Mouse (Mus musculus) thymus, postnatal 10 days (tissue): ENCODE data around the gene Slu7.

Experiments
- DNase-seq, 2 experiments: peaks; one replicate each; pipeline ENCODE4 v3.0.0; 2021; ENCODE audit warnings: low spot score in 2 of 2

Slu7 gene

DNA sequence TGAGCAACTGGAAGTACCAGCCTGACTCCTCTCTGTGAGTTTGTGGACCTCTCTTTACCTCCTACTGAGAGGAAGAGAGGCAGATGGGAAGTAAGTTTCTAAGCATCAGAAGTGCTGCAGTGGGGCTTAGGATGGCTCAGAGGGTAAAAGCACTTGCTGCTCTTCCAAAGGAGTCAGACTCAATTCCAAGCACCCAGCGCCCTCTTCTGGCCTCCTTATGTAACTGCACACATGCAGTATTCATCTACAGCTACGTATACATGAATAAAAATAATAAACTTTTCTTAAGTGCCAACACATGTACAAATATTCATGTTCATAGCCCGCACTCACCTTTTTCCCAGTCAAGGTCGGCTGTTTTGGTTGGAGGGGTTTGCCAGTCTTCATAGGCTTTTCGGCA, 9.2 kb upstream of the Slu7 start:
- DNase-seq, result no peak

DNA sequence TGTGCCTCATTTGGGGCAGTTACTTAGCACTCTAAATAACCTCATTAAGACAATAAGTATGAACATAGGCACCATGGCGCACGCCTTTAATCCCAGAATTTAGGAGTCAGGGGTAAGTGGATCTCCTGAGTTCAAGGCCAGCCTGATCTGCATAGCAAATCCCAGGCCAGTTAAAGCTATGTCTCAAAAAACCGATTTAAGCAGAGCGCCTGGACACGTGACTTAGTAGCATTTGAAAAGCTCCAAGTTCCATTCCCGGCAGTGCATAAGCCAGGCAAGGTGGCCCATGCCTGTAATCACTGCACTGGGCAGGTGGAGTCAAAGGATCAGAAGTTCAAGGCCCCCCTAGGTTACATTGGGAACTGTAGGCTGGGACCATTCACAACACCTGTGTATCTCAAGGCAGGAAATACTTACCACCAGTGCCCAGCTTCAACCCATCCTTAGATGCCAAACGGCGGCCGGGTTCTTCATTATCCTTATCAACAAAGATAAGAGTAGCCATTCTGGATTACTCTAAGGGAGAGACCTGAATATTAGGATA, 8.3 kb upstream of the Slu7 start:
- DNase-seq, result no peak

DNA sequence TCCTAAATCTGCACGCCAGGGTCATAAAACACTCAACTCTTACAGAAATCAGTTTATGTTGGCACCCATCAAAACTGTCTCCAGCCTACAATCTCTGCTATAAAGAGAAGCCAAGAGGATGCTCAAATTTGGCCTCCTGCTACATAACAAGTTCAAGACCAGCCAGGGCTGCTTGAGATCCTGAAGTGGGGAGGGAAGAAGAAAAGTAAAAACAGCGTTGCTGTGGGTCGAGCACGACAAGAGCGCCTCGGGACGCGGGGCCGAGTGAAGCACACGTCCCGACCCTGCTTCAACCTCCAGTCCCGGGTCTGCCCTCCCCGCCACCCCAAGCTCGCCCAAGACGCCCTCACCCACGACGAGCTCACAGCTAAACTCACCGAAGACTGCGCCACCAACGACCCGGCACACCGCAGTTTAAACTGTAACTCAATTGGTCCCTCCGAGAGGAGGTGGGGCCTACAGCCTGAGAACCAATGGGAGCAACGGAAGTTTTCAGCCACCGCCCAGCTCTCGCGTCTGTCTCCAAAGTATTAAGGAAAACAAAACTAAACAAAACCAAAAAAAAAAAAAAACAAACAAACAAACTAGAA, 7.6 kb upstream of the Slu7 start, which contains the start of gene Pttg1:
Gene Pttg1 (minus strand): TSS at position 428 of the 590 bp plus-strand sequence.
- DNase-seq, result peak; percentile 79 to 80

DNA sequence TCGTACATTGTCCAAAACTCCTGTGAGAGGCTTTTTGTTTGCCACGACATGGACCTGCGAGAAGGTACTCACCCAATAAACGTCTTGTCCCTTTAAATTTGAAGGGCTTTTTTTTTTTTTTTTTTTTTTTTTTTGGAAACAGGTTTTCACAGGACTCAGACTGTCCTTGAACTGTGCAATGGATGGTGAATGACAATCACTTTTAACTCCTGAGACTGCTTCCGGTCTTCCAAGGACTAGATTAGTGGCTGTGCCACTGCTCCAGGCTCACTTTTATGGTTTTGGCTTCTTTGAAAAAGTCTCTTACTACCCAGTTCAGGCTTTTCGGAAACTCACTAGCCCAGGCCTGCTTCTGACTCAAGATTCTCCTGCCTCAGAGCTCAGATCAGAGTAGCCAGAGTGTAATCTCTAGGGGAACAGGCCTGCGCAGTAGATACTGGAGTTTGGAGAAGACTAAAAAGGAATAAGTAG, 7.1 kb upstream of the Slu7 start:
- peak in 1 of 2 experiments; percentile 13 for DNase-seq

DNA sequence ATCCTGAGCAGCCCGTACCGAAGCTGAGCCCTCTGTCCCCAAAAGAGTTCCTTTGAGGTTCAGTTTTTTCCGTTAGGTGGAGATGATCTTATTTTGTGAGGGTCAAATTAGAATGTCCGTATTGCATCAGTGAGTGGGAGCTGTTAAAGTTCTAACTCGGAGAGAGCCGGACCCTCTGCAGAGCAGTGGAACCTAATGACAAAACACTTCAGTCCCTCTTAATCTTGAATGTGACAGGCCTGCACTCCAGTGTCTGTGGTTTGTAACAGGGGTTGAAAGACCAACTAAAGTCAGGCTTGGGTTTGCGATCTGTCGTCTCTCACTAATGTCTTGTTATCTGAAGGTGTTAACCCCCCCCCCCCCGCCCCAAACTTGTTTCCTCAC, 472 bp downstream of the Slu7 start:
- DNase-seq, result no peak

DNA sequence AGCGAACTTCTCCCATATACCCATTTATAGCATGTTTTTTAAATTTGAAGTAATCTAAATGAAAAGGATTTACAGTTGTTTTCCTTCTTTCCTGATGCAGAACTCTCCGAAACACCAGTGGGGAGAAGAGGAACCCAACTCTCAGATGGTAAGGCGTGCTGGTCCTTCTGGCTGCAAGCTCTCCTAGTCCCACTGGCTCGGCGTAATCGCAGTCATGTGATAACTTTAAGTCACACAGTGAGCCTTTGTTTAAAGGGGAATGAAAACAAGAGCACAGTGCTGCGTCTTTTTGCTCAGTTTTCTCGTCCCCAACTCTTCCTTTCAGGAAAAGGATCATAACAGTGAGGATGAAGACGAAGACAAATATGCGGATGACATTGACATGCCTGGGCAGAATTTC, 7.6 kb downstream of the Slu7 start:
- DNase-seq, result no peak

DNA sequence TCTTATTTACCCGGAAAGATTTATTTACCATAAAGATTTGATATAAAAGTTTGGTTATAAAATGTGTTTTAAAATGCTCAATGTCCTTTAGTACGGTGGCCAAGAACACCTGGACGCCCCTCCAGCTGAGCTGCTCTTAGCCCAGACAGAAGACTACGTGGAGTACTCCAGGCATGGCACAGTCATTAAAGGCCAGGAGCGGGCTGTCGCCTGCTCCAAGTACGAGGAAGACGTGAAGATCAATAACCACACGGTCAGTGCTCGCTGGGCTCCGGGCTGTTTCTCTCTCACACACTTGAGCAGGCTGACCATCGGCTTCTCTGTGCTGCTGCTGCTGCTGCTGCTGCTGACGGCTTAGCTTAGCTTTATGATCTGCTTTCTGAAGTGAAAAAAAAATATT, 9.6 kb downstream of the Slu7 start:
- no peak for DNase-seq

DNA sequence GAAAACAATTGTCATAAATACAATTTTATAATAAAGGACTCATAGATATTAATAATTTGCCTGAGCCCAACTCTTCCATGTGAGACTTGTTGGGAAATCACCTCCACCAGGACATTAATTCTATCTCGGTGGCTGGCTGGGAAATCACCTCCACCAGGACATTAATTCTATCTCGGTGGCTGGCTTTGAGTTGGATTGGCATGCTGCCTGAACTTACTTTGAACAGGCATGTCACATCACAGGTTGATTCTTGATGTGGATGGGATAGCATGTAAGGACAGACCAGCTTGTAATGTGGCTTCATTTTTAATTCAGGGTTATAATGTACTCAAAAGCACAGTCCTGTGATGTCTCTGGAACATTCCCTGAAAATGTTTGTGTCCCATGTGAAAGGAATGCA, 16.4 kb downstream of the Slu7 start:
- no peak for DNase-seq

DNA sequence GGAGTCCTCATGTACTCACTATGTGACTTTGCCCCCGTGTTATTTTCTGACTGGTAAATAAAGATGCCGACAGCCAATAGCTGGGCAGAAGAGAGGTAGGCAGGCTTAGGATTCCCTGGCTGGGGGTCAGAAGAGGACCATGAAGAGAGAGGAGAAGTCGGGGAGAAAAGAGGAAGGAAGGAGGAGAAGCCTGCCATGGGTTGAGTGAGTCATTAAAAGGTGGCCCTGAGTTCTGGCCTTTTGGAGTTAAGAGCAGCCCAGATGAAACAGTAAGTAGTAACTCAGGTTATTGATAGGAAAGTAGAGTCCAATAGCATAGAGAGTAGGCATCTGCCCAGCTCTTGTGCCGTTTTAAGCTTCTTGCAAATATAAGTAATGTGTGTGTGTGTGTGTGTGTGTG, 17.8 kb downstream of the Slu7 start:
- DNase-seq, result no peak

DNA sequence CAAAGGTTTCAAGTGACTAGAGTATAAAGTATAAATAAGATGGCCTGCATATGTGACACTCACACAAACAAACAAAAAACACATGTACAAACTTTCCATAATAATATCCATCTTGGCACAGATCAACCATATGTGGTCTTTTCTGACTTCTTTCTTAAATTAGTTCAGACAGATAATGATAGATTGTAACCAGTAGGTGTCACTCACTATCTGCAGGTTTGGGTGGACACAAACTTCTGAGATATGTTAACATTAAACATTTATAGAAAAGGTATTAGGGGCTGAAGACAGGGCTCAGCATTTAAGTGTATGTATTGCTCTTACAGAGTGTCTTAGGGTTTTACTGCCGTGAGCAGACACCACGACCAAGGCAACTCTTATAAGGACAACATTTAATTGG, 18.7 kb downstream of the Slu7 start:
- DNase-seq, result no peak

DNA sequence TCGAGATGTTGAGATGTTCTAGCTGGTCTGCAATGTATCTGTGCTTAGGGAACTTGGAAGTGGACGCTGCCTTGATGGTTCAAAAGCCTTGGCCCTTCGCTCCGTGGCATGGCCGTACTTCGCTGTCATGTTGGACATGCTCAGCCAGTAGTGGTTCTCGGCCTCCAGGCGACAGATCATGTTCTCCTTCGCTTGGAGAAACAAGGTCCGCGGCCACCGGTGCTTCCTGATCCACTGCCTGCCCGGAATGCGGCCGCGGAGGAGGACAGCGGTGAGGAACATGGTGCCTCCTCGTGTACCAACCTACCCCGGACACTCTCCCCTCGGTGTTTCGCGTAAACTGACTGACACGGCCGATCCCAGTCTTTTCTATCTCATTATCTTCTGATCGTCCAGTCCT, 29.7 kb downstream of the Slu7 start:
- DNase-seq, result no peak

DNA sequence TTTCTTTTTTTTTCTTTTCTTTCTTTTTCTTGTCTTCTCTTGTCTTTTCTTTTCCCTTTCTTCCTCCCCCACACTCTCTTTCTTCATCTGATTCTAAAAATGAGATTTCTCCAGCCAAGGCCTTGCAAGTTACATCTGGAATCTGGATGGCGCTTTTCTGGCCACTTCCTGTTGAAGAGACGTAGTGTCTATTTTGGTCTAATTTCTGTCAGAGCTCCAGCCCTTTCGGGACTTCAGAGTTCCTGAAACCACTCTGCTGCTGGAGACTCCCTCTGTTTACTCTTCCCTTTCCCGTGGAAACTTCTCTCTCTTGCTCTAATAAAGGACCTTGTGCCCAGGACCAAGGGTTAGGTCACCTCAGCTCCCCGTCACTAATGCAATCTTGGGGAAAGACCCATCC, 36.6 kb downstream of the Slu7 start:
- DNase-seq, result no peak

DNA sequence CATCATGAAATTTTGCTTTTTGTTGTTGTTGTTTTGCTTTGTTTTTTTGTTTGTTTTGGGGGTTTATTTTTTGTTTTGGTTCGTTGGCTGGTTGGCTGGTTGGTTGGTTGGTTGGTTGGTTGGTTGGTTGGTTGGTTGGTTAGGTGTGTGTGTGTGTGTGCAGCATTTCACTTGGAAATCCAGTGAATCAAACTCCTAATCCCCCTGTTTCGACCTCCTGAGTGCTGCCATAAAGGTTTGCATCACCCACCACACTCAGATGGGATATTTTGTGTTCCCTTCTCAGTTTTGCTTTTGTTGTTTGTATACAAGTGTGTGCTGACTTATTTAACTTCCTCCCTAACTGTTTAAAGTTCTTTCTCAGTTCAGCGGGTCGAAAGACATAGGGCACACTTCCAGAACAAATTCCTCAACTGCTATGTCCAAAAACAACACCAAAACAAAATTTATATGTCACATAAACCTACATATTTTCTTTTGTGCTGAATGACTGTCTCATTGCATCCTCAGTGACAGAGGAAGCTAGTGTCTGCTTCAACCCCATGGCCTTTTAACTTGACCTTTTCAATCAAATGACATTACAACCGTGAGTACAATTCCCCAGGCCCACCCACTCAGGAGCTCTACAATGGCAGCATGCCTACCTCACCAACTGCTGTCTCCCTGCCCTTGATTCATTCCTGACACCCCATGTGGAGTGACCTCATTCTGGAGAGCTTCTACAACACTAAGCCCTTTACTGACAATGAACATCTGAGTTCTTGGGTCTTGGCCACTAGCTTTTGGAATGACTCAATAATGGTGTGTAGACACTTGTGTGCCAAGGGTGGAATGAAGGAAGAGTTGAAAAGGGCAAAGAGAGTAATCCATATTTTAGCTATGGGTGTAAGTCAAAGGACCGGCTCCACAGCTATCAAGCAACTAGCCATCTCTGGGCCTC, 37.6 kb downstream of the Slu7 start:
- no peak for DNase-seq

DNA sequence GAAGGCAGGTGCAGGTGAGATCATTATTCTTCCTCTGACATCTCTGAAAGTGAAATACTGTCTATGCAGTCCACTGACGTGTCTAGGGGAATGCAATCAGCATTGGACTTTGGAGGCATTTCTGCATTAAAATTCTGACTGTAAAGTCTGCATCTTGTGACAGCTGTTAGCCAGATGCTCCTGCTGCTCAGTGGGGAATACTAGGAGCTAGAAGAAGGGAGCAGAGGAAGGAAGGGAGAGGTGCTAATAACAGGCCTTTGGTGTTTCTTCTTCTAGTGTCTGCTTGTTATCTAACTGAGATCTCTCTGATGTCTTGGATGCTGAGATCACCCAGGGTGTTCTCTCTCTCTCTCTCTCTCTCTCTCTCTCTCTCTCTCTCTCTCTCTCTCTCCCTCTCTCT, 39.6 kb downstream of the Slu7 start:
- DNase-seq, result no peak

DNA sequence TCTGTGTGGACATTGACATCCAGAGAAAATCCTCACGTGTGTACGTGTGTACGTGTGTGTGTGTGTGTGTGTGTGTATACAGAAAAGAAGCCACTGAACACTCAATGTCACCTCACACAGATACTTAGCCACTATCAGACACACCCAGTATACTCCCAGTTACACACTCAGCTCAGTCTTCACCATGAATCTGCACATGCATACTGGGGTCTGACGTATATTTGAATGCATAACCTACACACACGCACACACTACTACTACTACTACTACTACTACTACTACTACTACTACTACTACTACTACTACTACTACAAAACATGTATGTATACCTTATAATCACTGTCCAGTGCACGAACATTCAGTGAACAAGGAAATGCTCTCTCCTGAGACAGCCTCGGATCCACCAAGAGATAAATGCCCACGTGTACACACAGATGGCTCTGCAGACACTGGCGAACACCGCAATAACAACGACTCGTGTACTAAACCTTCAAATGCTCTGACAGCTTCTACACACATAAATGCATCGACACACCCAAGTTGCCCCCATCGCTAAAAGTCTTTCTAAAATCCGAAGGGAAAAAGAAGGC, 40.2 kb downstream of the Slu7 start:
- DNase-seq, result no peak

DNA sequence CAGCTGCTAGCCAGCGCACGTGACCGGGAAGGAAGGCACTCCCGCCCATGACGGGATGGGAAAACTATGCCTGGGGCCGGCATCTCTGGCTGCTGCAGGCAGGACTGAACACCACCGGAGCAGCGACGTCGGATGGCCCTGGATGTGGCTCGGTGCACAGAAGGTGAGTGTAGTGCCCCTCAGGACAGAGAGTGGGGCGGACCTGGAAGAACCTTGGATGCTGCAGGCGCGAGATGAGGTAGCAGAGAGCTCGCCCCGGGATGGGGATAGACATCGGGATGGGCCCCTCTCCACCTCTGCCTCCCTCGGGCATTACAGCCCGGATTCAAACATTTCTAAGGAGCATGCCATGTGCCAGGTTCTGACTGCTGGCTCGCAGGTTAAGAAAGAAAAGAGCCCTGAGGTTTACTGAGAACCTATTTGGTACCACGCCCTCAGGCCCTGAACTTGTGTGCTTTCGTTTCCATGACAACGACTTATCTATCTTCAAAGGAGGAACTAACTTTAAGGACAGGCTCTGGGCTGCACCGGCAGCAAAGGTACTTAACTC, 40.8 kb downstream of the Slu7 start, which contains the start of gene C1qtnf2:
Gene C1qtnf2 (plus strand): TSS at position 52 of the 550 bp plus-strand sequence.
- no peak for DNase-seq

DNA sequence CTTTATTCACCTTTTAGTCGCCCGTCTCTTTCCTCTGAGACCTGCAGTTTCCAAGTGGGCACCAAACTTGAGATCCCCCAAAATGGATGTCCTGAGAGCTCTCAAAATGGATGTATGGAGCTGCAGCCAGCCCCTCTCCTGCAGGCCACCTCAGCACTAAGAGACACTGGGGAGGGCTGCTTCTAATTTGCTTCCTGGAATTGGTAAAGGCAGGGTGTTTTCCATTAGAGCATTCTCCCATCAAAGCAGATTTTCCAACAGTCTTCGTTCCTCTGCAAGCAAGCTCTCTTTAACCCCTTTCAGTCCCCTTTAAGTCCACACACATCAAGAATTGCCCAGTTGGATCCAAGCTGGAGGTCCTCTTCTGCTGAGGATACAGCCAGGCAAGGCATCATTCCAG, 45.8 kb downstream of the Slu7 start:
- no peak for DNase-seq

DNA sequence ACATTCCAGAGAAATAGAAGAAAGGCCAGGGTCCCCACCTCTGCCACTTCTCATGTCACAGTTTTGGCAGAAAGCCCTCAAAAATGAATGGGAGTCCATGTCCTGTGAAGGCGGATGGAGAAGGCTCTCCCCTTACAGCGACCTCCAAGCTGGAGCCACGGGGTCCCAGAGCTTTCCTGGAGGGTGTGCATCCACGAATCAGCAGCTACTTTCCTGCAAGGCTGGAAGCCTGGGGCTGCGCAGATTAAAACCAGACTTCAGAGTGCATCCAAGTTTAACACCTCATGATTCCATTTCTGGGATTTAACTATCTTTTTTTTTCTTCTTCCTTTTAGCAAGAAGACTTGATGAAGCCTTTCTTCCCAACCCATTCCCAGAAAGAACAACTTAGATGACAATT, 47.0 kb downstream of the Slu7 start:
- no peak for DNase-seq

DNA sequence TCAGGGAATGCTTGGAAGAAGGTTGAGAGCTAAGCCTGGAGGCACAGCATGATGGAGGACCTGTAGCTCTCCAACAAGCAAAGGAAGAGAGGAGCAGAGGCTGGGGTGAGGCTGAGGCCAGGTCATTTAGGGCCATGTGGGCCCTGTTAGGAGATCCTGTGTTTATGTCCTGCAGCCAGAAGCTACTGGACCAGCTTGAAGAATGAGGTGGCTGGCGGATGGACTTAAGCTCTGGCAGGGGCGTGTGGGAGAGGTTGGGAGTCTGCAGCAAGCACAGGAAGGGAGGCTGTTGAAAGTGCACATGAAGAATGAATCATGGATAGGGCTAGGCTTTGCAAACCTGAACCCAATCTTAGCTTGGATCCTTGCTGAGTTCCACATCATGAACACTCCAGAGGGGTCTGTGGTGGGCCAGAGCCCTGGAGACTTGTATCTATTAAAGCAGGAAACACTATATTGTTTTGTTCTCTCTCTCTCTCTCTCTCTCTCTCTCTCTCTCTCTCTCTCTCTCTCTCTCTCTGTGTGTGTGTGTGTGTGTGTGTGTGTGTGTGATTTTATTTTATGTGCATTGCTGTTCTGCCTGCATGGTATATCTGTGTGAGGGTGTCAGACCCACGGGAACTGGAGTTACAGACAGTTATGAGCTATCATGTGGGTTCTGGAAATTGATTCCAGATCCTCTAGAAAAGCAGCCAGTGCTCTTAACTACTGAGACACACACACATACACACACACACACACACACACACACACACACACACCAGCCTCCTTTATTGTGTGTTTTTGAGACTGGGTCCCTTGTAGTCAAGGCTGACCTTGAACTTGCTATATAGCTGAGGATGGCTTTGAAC, 48.4 kb downstream of the Slu7 start:
- DNase-seq, result no peak

DNA sequence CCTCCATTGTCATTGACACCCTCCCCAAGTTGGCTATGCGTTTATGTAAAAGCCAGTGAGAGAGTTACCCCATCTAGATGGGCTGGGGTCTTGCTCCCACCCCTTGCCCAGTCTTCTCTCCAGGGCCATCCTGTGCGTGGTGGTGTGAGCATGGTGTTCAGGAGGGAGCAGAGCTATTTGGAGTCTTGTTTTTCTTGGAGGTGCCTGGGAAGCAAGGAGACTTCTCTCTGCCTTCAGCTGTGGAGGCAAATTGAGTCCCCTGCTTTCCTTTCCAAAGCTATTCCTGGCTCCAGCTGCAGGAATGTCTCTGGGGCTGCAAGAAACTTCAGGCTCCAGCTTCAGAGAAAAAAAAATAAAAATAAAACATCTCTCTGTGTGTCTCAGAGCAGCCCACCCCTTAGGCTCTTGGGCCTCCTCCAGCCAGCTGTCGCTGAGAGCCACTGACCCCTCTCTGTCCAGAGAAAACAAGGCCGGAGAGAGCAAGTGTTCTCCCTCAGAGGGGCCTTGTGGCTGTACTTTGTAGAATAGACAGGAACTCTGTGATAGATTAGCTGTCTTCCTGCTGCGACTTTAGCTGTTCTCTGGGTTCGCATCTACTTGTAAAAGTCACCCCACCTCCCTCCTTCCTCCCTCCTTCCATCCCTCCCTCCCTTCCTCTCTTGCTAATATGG, 49.7 kb downstream of the Slu7 start:
- no peak for DNase-seq

DNA sequence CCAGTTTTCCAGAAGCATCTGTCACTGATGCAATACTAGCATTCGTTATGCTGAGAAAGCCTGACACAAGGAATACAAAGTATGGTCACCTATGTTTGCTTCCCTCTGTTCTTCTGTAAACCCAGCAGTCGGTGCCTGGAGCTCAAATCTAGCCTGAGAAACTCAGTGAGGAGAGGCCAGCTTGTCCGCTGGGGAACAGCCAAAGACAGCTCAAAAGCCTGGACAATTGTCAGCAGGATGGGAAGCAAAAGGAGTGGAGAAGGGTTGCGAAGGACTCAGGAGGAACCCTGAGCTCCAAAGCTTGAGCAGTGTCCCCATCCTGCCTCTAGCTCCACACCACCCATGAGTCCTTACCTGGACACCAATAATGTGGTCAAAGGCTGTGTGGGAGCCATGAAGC, 50.5 kb downstream of the Slu7 start:
- no peak for DNase-seq
